Comparison of ENCODE assay signal across 8 mouse cellular contexts in the genomic region with DNA sequence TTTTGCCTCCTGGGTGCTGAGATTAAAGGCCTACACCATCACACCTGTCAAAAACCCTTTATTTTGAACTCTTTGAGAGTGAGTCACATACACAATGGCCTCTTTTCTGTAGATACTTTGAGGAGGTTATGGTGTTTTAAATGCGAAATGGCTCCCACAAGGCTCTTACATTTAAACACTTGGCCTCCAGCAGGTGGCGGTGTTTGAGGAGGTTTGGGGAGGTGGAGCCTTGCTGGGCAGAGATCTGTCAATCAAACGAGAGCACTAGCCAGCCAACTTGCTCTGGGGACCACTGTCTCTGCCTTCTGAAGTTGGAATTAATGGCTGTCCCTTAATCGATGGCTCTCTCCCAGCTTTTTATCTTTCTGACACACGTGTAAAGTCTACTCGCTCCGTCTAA.
DNase-seq lines count a peak whose midpoint lies in the region; ATAC-seq lines count a peak whose summit lies in the region.

No protein-coding gene starts in this region.

- peak; percentile 76 to 80 for DNase-seq in cerebellum, postnatal 10 days
- no peak for DNase-seq in cerebellum, adult 9-10 months
- peak; percentile 75 for DNase-seq in left cerebral cortex, postnatal 4 days
- no peak for DNase-seq in left cerebral cortex, postnatal 25 days (ENCODE audit: low spot score in 2 of 2)
- peak; percentile 85 for DNase-seq in ZHBTc4 (ENCODE audit: low read depth, low spot score)
- peak; percentile 30 for DNase-seq in mesoderm, embryonic 11.5 days (ENCODE audit: low read depth, low spot score)
- DNase-seq in right cerebral cortex, adult 2 months (ENCODE audit: low spot score in 2 of 2): no peak

- ATAC-seq in inflammation-experienced regulatory T-cells, adult 6 months: no peak

- intact Hi-C loops in left cerebral cortex, postnatal 4 days (cut with DNase I): no loop called here
- intact Hi-C loops in left cerebral cortex, postnatal 25 days (cut with DNase I): no loop called here

Comparison
In these comparisons a context has a peak if more than half of its experiments do, and no peak if none do; other contexts are left out.
1. DNase-seq: peak in cerebellum, postnatal 10 days (2 of 2), left cerebral cortex, postnatal 4 days (single experiment), ZHBTc4 (single experiment) and mesoderm, embryonic 11.5 days (single experiment); none in cerebellum, adult 9-10 months (single experiment), left cerebral cortex, postnatal 25 days (0 of 2) and right cerebral cortex, adult 2 months (0 of 2).